Mouse (Mus musculus) lung, embryonic 16.5 days (tissue): ENCODE data around the gene Chmp5. TPM values are rescaled to one million over a fixed set of nuclear protein-coding genes. Genes with fewer than 3 reads are reported as not detected.

ENCODE experiments used
- ATAC-seq: fragments of 200-750 bp; cut with Nextera tagmentation; 2 replicates; pipeline ENCODE4 v1.8.0; 2017; ENCODE audit warnings: low read depth, mild to moderate bottlenecking, moderate library complexity
- H3K27ac ChIP-seq: fragments of 300-500 bp; sonication (generic); 2 replicates; pipeline ENCODE4 v1.5.1; 2014; ENCODE audit warnings: mild to moderate bottlenecking, control low read depth, low read length
- H3K27me3 ChIP-seq: fragments of 300-500 bp; sonication (generic); 2 replicates; pipeline ENCODE4 v1.6.1; 2014; ENCODE audit warnings: low read depth, low read length, mixed read lengths; ENCODE audit not compliant: control insufficient read depth, insufficient read depth
- H3K36me3 ChIP-seq: fragments of 300-500 bp; sonication (generic); 2 replicates; pipeline ENCODE4 v1.6.1; 2014; ENCODE audit warnings: low read length; ENCODE audit not compliant: control insufficient read depth, insufficient read depth
- H3K4me1 ChIP-seq: fragments of 300-500 bp; sonication (generic); replicated peaks from 2 replicates; pipeline ENCODE4 v1.6.1; 2014; ENCODE audit warnings: low read length, mixed read lengths; ENCODE audit not compliant: control insufficient read depth, insufficient read depth
- H3K4me2 ChIP-seq: fragments of 300-500 bp; sonication (generic); 2 replicates; pipeline ENCODE4 v1.6.1; 2014; ENCODE audit warnings: low read depth, low read length, control low read depth
- H3K4me3 ChIP-seq: fragments of 300-500 bp; sonication (generic); 2 replicates; pipeline ENCODE4 v1.5.1; 2014; ENCODE audit warnings: mild to moderate bottlenecking, low read length, control low read depth
- H3K9ac ChIP-seq: fragments of 300-500 bp; sonication (generic); 2 replicates; pipeline ENCODE4 v1.6.1; 2014; ENCODE audit warnings: low read length, control low read depth
- H3K9me3 ChIP-seq: fragments of 300-500 bp; sonication (generic); 2 replicates; pipeline ENCODE4 v1.6.1; 2016; ENCODE audit warnings: low read length; ENCODE audit not compliant: control insufficient read depth
- WGBS: fragments of 180-500 bp; shearing (Covaris S2); extraction: QIAGEN DNeasy Blood & Tissue Kit; methylation state at CpG from one replicate; pipeline ENCODE4 v1.1.7; 2014; 5-methylcytosine and 5-hydroxymethylcytosine counted together
- microRNA-seq: library from miRNA; unstranded; fragments of <30 nt; microRNA quantifications from one replicate; pipeline ENCODE4, GENCODE M21; 2016
- polyA plus RNA-seq: library from polyadenylated mRNA; unstranded; fragments of >200 nt; fragmentation: Nextera tagmentation; extraction: Ambion mirVana; gene quantifications from 2 replicates; pipeline ENCODE4 v1.2.1, GENCODE M21; 2015

The Chmp5 gene
- polyA plus RNA-seq, 1 experiment from 2014 or later, result 129 TPM

GRCm38 (mm10) chr4:40983686-40984085 lies 35.5 kb downstream of the Chmp5 start:
- Histone ChIP-seq H3K9me3 (no peaks in the 10 kb centered on the region), H3K4me1 (no peaks in the 10 kb centered on the region), H3K4me2 (no peak overlapping the region), H3K27me3 (no peaks in the 10 kb centered on the region), H3K27ac (no peak overlapping the region), H3K4me3 (no peak overlapping the region), H3K36me3 (peaks cover 33% of the 10 kb centered on the region), H3K9ac (no peak overlapping the region)
- 79% methylated on average over 1 of the region's 1 CpGs for WGBS
- no peak for ATAC-seq

- Histone ChIP-seq H3K27ac (no peak overlapping the region), H3K9me3 (no peaks in the 10 kb centered on the region), H3K4me3 (no peak overlapping the region), H3K9ac (no peak overlapping the region), H3K4me1 (no peaks in the 10 kb centered on the region), H3K4me2 (no peak overlapping the region), H3K27me3 (no peaks in the 10 kb centered on the region), H3K36me3 (peaks cover 68% of the 10 kb centered on the region)
- no peak for ATAC-seq
- 87% methylated on average over 6 of the region's 6 CpGs for WGBS
Observed at GRCm38 (mm10) chr4:40989633-40990032, 41.4 kb downstream of the Chmp5 start.

GRCm38 (mm10) chr4:40996302-40996701 lies 48.1 kb downstream of the Chmp5 start:
- no peak for ATAC-seq
- H3K4me3 ChIP-seq, result no peak overlapping the region
- no peaks in the 10 kb centered on the region for H3K9me3 ChIP-seq
- no peak overlapping the region for H3K27ac ChIP-seq
- H3K27me3 ChIP-seq, result no peaks in the 10 kb centered on the region
- H3K36me3 ChIP-seq, result peaks cover 76% of the 10 kb centered on the region
- 96% methylated on average over 6 of the region's 6 CpGs for WGBS
- H3K9ac ChIP-seq, result no peak overlapping the region
- no peak overlapping the region for H3K4me2 ChIP-seq
- no peaks in the 10 kb centered on the region for H3K4me1 ChIP-seq

GRCm38 (mm10) chr4:40997916-40998315 lies 49.7 kb downstream of the Chmp5 start:
- Histone ChIP-seq H3K9ac (no peak overlapping the region), H3K4me1 (no peaks in the 10 kb centered on the region), H3K27ac (no peak overlapping the region), H3K27me3 (no peaks in the 10 kb centered on the region), H3K4me3 (no peak overlapping the region), H3K36me3 (peaks cover 70% of the 10 kb centered on the region), H3K4me2 (no peak overlapping the region), H3K9me3 (no peaks in the 10 kb centered on the region)
- no peak for ATAC-seq
- 91% methylated on average over 4 of the region's 4 CpGs for WGBS

- Histone ChIP-seq H3K27me3 (no peaks in the 10 kb centered on the region), H3K9me3 (no peaks in the 10 kb centered on the region), H3K27ac (no peak overlapping the region), H3K4me3 (no peak overlapping the region), H3K9ac (no peak overlapping the region), H3K4me2 (no peak overlapping the region), H3K36me3 (peaks cover 71% of the 10 kb centered on the region), H3K4me1 (no peaks in the 10 kb centered on the region)
- no peak for ATAC-seq
- WGBS, result 67% methylated on average over 1 of the region's 1 CpGs
Observed at GRCm38 (mm10) chr4:41000271-41000670, 52.1 kb downstream of the Chmp5 start.

- H3K27ac ChIP-seq, result no peak overlapping the region
- no peak overlapping the region for H3K9ac ChIP-seq
- H3K36me3 ChIP-seq, result peaks cover 67% of the 10 kb centered on the region
- H3K4me1 ChIP-seq, result no peaks in the 10 kb centered on the region
- 88% methylated on average over 9 of the region's 9 CpGs for WGBS
- H3K9me3 ChIP-seq, result no peaks in the 10 kb centered on the region
- H3K27me3 ChIP-seq, result no peaks in the 10 kb centered on the region
- no peak overlapping the region for H3K4me3 ChIP-seq
- H3K4me2 ChIP-seq, result no peak overlapping the region
- no peak for ATAC-seq
Observed at GRCm38 (mm10) chr4:41000842-41001639, 52.8 kb downstream of the Chmp5 start.

- Histone ChIP-seq H3K4me2 (no peak overlapping the region), H3K27ac (no peak overlapping the region), H3K36me3 (peaks cover 40% of the 10 kb centered on the region), H3K9me3 (no peaks in the 10 kb centered on the region), H3K4me1 (no peaks in the 10 kb centered on the region), H3K4me3 (no peak overlapping the region), H3K27me3 (no peaks in the 10 kb centered on the region), H3K9ac (no peak overlapping the region)
- no peak for ATAC-seq
- WGBS, result 58% methylated on average over 3 of the region's 3 CpGs
Observed at GRCm38 (mm10) chr4:41013351-41013750, 65.1 kb downstream of the Chmp5 start.

Small RNAs within 50 kb of the gene (microRNA-seq; reads per million reads assigned to microRNA genes)
- gene Mir3094, result 1.4 reads per million

Other genes with a start within 250 kb of the Chmp5 start
- 27.8 and 27.9 TPM in 2 replicates for gene Aptx, start 245.2 kb upstream of the Chmp5 start, polyA plus RNA-seq
- 383 and 401 TPM in 2 replicates for gene Dnaja1, start 226.3 kb upstream of the Chmp5 start, polyA plus RNA-seq
- 139 and 148 TPM in 2 replicates for gene Smu1, start 190.5 kb upstream of the Chmp5 start, polyA plus RNA-seq
- gene B4galt1, start 94.4 kb upstream of the Chmp5 start, polyA plus RNA-seq, result 75.4 and 79.0 TPM in 2 replicates
- 0.77 and 0.87 TPM in 2 replicates for gene Spink4, start 28.4 kb upstream of the Chmp5 start, polyA plus RNA-seq
- 186 and 187 TPM in 2 replicates for gene Bag1, start 113 bp upstream of the Chmp5 start, polyA plus RNA-seq
- gene Nfx1, start 22.5 kb downstream of the Chmp5 start, polyA plus RNA-seq, result 86.8 and 91.7 TPM in 2 replicates
- gene Aqp7, start 99.7 kb downstream of the Chmp5 start, polyA plus RNA-seq, result 0.13 TPM in 1 of 2 replicates, not detected in the other
- 1.5 and 4.5 TPM in 2 replicates for gene Aqp3, start 149.8 kb downstream of the Chmp5 start, polyA plus RNA-seq
- 19.7 and 22.5 TPM in 2 replicates for gene Nol6, start 176.0 kb downstream of the Chmp5 start, polyA plus RNA-seq
- 72.9 and 75.6 TPM in 2 replicates for gene Ube2r2, start 187.3 kb downstream of the Chmp5 start, polyA plus RNA-seq